Mouse (Mus musculus) CH12.LX (cell line): ENCODE results near the gene Steap3.

ENCODE experiments used
- EP300 ChIP-seq: IDR thresholded peaks from 2 replicates; pipeline ENCODE4 v1.6.1; 2011; ENCODE audit warnings: low read length, improper control_type of control experiment
- JUND ChIP-seq: conservative IDR thresholded peaks from 2 replicates; pipeline ENCODE4 v1.6.1; 2011; ENCODE audit warnings: low read depth, low read length, improper control_type of control experiment
- MEF2A ChIP-seq: IDR thresholded peaks from 2 replicates; pipeline ENCODE4 v1.6.1; 2014; ENCODE audit warnings: low read depth, mild to moderate bottlenecking, inconsistent platforms, low read length, improper control_type of control experiment, borderline replicate concordance
- NELFE ChIP-seq: IDR thresholded peaks from 2 replicates; pipeline ENCODE4 v1.6.1; 2011; ENCODE audit warnings: low read depth, low read length, improper control_type of control experiment
- POLR2A ChIP-seq: IDR thresholded peaks from 2 replicates; pipeline ENCODE4 v1.6.1; 2011; ENCODE audit warnings: low read depth, mild to moderate bottlenecking, improper control_type of control experiment, low read length
- ZC3H11A ChIP-seq: IDR thresholded peaks from 2 replicates; pipeline ENCODE4 v1.6.1; 2012; ENCODE audit warnings: low read depth, mild to moderate bottlenecking, inconsistent platforms, low read length, improper control_type of control experiment

DNA sequence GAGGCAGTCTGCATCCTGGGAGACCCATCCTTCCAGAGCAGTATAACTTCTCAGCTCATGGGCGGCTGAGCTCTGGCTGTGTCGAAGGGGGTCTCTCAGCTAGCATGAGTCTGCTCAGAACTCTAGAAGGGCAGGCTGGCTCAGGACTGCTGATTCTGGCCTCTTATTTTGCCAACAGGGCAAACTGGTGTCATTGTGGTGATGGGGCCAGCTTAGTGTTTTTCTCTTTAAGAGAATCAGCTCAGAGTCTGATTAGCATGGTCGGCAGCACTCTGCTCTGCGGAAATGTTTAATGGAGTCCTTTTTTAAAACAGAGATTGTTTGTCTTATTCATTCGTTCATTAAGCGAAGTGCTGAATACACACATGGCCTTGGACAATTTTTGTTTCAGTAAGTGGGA lies 83.3 kb downstream of the Steap3 start:
- no peak for TF ChIP-seq MEF2A
- TF ChIP-seq POLR2A: no peak
- TF ChIP-seq NELFE: no peak
- TF ChIP-seq EP300: no peak
- TF ChIP-seq ZC3H11A: no peak
- TF ChIP-seq JUND: no peak
